Mouse (Mus musculus): ENCODE results near the gene Ect2.

DNA sequence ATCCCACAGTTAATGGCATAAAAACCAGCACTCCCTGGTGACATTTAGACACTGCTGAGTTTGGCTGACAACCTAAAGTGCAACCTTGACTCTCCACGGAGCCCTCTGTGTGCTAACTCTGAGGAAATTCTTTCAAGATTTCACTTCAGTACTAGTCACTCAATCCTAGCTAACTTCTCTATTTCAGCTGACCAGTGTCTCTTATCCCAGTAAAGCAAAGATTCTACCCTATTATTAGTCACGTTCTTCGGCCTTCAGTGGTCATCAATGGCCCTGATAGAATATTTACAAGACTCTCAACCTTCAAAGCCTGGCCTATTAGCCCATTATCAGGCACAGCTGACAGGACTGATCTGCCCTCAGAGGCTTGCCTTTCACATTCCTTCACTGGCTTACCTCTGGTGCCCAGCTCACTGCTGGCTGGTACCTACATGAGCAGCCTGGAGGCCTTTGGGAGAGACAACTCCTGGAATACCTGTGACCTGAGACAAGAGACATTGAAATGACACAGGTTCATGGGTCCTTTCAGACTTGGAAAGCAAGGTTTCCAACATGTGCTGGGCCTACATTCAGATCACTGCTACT, 11.9 kb upstream of the Ect2 start:
- TF ChIP-seq CTCF (conservative IDR thresholded peaks at IDR 0.05; ENCODE audit: insufficient read depth, insufficient read length, low read depth, low read length) (no peak), POLR2A (IDR thresholded peaks at IDR 0.05; ENCODE audit: low read depth, low read length) (no peak)

All from kidney, adult 2 months (tissue).